Mouse (Mus musculus) myocyte (in vitro differentiated cells): ENCODE results near the gene Fto. TPM values are rescaled to one million over a fixed set of nuclear protein-coding genes. Genes with fewer than 3 reads are reported as not detected.

ENCODE experiments used
- H3K27me3 ChIP-seq: one replicate; pipeline ENCODE4 v1.6.1; 2011; ENCODE audit not compliant: control insufficient read depth, insufficient read depth, insufficient read length
- H3K36me3 ChIP-seq: one replicate; pipeline ENCODE4 v1.6.1; 2011; ENCODE audit not compliant: control insufficient read depth, insufficient read depth
- H3K4me2 ChIP-seq: one replicate; pipeline ENCODE4 v1.6.1; 2011; ENCODE audit warnings: low read depth, control low read depth
- H3K4me3 ChIP-seq: one replicate; pipeline ENCODE4 v1.5.1; 2011; ENCODE audit warnings: mild to moderate bottlenecking, control low read depth, moderate library complexity
- H3K79me2 ChIP-seq: one replicate; pipeline ENCODE4 v1.6.1; 2011; ENCODE audit not compliant: control insufficient read depth, insufficient read depth
- H3ac ChIP-seq: one replicate; pipeline ENCODE4 v1.6.1; 2011; ENCODE audit not compliant: control insufficient read depth, insufficient read length
- CEBPB ChIP-seq: IDR thresholded peaks from 2 replicates; pipeline ENCODE4 v1.6.1; 2011; ENCODE audit warnings: mild to moderate bottlenecking, moderate library complexity; ENCODE audit not compliant: poor library complexity, insufficient read depth, severe bottlenecking
- E2F4 ChIP-seq: IDR thresholded peaks from one replicate; pipeline ENCODE4 v1.6.1; 2011; ENCODE audit warnings: mild to moderate bottlenecking, control low read depth, moderate library complexity; ENCODE audit not compliant: insufficient read depth
- MAX ChIP-seq: IDR thresholded peaks from one replicate; pipeline ENCODE4 v1.6.1; 2011; ENCODE audit warnings: low read depth, mild to moderate bottlenecking, control low read depth
- MYOD1 ChIP-seq, 3 experiments: IDR thresholded peaks; one replicate each; pipeline ENCODE4 v1.6.1; 2011; ENCODE audit warnings: control low read depth in 2 of 3, low read depth in 2 of 3, mild to moderate bottlenecking in 2 of 3, moderate library complexity in 1 of 3; ENCODE audit not compliant: insufficient read length in 2 of 3, control insufficient read depth in 1 of 3
- MYOG ChIP-seq, 3 experiments: IDR thresholded peaks; one replicate each; pipeline ENCODE4 v1.6.1; 2011; ENCODE audit warnings: control low read depth in 2 of 3, low read depth in 2 of 3, mild to moderate bottlenecking in 2 of 3; ENCODE audit not compliant: insufficient read length in 2 of 3, control insufficient read depth in 1 of 3, insufficient read depth in 1 of 3
- POLR2A ChIP-seq: IDR thresholded peaks from one replicate; pipeline ENCODE4 v1.6.1; 2011; ENCODE audit warnings: low read depth, mild to moderate bottlenecking, control low read depth, moderate library complexity; ENCODE audit not compliant: insufficient read length
- POLR2AphosphoS2 ChIP-seq: IDR thresholded peaks from one replicate; pipeline ENCODE4 v1.6.1; 2011; ENCODE audit warnings: low read depth, control low read depth; ENCODE audit not compliant: insufficient read length
- REST ChIP-seq: IDR thresholded peaks from one replicate; pipeline ENCODE4 v1.6.1; 2011; ENCODE audit warnings: mild to moderate bottlenecking, control low read depth, moderate library complexity; ENCODE audit not compliant: insufficient read depth, insufficient read length
- SRF ChIP-seq: IDR thresholded peaks from one replicate; pipeline ENCODE4 v1.6.1; 2011; ENCODE audit warnings: low read depth; ENCODE audit not compliant: control insufficient read depth, insufficient read length
- TCF12 ChIP-seq: IDR thresholded peaks from one replicate; pipeline ENCODE4 v1.6.1; 2011; ENCODE audit warnings: mild to moderate bottlenecking, control low read depth; ENCODE audit not compliant: poor library complexity, insufficient read depth, severe bottlenecking
- TCF3 ChIP-seq: IDR thresholded peaks from one replicate; pipeline ENCODE4 v1.6.1; 2011; ENCODE audit warnings: low read depth, control low read depth; ENCODE audit not compliant: insufficient read length
- USF1 ChIP-seq: IDR thresholded peaks from one replicate; pipeline ENCODE4 v1.6.1; 2011; ENCODE audit warnings: low read depth, mild to moderate bottlenecking, control low read depth, moderate library complexity
- polyA plus RNA-seq: library from polyadenylated mRNA; unstranded; fragments of >200 nt; fragmentation: generic; extraction: Trizol; gene quantifications from one replicate; pipeline ENCODE4 v1.2.1, GENCODE M21; 2012; ENCODE audit warnings: missing spikeins

The Fto gene
- polyA plus RNA-seq, 1 experiment = 74.1 TPM

GRCm38 (mm10) chr8:91518085-91518484 is 204.8 kb downstream of the Fto start:
- no peak overlapping the region for H3K4me3 ChIP-seq
- no peaks in the 10 kb centered on the region for H3K79me2 ChIP-seq
- no peaks in the 10 kb centered on the region for H3K27me3 ChIP-seq
- no peak overlapping the region for H3ac ChIP-seq
- no peak overlapping the region for H3K4me2 ChIP-seq
- H3K36me3 ChIP-seq = no peaks in the 10 kb centered on the region
- TF ChIP-seq REST (no peak), MAX (no peak), SRF (no peak), MYOG (IDR thresholded peaks at IDR 0.05; ENCODE audit: control insufficient read depth in 1 of 3, insufficient read depth in 1 of 3, insufficient read length in 2 of 3, low read depth in 2 of 3) (no peak), USF1 (no peak), MYOD1 (IDR thresholded peaks at IDR 0.05; ENCODE audit: control insufficient read depth in 1 of 3, insufficient read length in 2 of 3, low read depth in 2 of 3) (no peak), POLR2AphosphoS2 (no peak), POLR2A (no peak), CEBPB (no peak), TCF3 (no peak), E2F4 (no peak), TCF12 (no peak)

- Histone ChIP-seq H3ac (no peak overlapping the region), H3K27me3 (no peaks in the 10 kb centered on the region), H3K36me3 (no peaks in the 10 kb centered on the region), H3K4me3 (no peak overlapping the region), H3K4me2 (no peak overlapping the region), H3K79me2 (no peaks in the 10 kb centered on the region)
- TF ChIP-seq MAX (no peak), SRF (no peak), TCF3 (no peak), MYOD1 (IDR thresholded peaks at IDR 0.05; ENCODE audit: control insufficient read depth in 1 of 3, insufficient read length in 2 of 3, low read depth in 2 of 3) (no peak), POLR2A (no peak), E2F4 (no peak), USF1 (no peak), CEBPB (no peak)
Measured at GRCm38 (mm10) chr8:91522201-91522600, 208.9 kb downstream of the Fto start.

GRCm38 (mm10) chr8:91524056-91524864 is 210.9 kb downstream of the Fto start:
- Histone ChIP-seq H3K79me2 (no peaks in the 10 kb centered on the region), H3ac (no peak overlapping the region), H3K27me3 (no peaks in the 10 kb centered on the region), H3K4me3 (no peak overlapping the region), H3K4me2 (no peak overlapping the region), H3K36me3 (no peaks in the 10 kb centered on the region)
- no peak for TF ChIP-seq TCF3

- Histone ChIP-seq H3K4me3 (no peak overlapping the region), H3K79me2 (no peaks in the 10 kb centered on the region), H3K4me2 (no peak overlapping the region), H3K36me3 (no peaks in the 10 kb centered on the region), H3K27me3 (no peaks in the 10 kb centered on the region), H3ac (no peak overlapping the region)
- TF ChIP-seq E2F4 (no peak), REST (no peak), POLR2A (no peak), TCF12 (no peak), CEBPB (no peak), MYOD1 (IDR thresholded peaks at IDR 0.05; ENCODE audit: control insufficient read depth in 1 of 3, insufficient read length in 2 of 3, low read depth in 2 of 3) (no peak), SRF (no peak), MYOG (IDR thresholded peaks at IDR 0.05; ENCODE audit: control insufficient read depth in 1 of 3, insufficient read depth in 1 of 3, insufficient read length in 2 of 3, low read depth in 2 of 3) (no peak), MAX (no peak), POLR2AphosphoS2 (no peak), USF1 (no peak), TCF3 (no peak)
Measured at GRCm38 (mm10) chr8:91524865-91525250, 211.5 kb downstream of the Fto start.

- Histone ChIP-seq H3ac (no peak overlapping the region), H3K4me2 (no peak overlapping the region), H3K36me3 (no peaks in the 10 kb centered on the region), H3K4me3 (no peak overlapping the region), H3K27me3 (no peaks in the 10 kb centered on the region), H3K79me2 (no peaks in the 10 kb centered on the region)
- TF ChIP-seq TCF3 (no peak), TCF12 (no peak), POLR2AphosphoS2 (no peak), POLR2A (no peak), SRF (no peak), CEBPB (no peak), MAX (no peak), MYOD1 (IDR thresholded peaks at IDR 0.05; ENCODE audit: control insufficient read depth in 1 of 3, insufficient read length in 2 of 3, low read depth in 2 of 3) (no peak), USF1 (no peak), MYOG (IDR thresholded peaks at IDR 0.05; ENCODE audit: control insufficient read depth in 1 of 3, insufficient read depth in 1 of 3, insufficient read length in 2 of 3, low read depth in 2 of 3) (no peak), E2F4 (no peak), REST (no peak)
Measured at GRCm38 (mm10) chr8:91525342-91525817, 212.1 kb downstream of the Fto start.
